Mouse (Mus musculus) olfactory bulb, adult 2 months (tissue): ENCODE results near the gene Kif5a. TPM values are rescaled to one million over a fixed set of nuclear protein-coding genes. Genes with fewer than 3 reads are reported as not detected.
A peak's percentile ranks its signal among the peaks of the same experiment; 100 is the strongest.
"Not testable (repeated sequence)": the region's sequence is repeated elsewhere in the genome, so short reads cannot be mapped to it uniquely, and the experiment has no call there.

Experiments used
- H3K27ac ChIP-seq: fragments of 200-500 bp; 2 replicates; pipeline ENCODE4 v1.5.1; 2012; ENCODE audit warnings: low read depth, low read length; ENCODE audit not compliant: insufficient read depth
- H3K4me1 ChIP-seq: fragments of 200-500 bp; 2 replicates; pipeline ENCODE4 v1.6.1; 2012; ENCODE audit warnings: low read length; ENCODE audit not compliant: control insufficient read depth, insufficient read depth
- H3K4me3 ChIP-seq: fragments of 200-500 bp; 2 replicates; pipeline ENCODE4 v1.5.1; 2012; ENCODE audit warnings: mild to moderate bottlenecking, low read depth, low read length, moderate library complexity; ENCODE audit not compliant: insufficient read depth
- CTCF ChIP-seq: fragments of 200-500 bp; IDR thresholded peaks from 2 replicates; pipeline ENCODE4 v1.5.1; 2012; ENCODE audit warnings: low read depth, mild to moderate bottlenecking, low read length, moderate library complexity; ENCODE audit not compliant: insufficient read depth
- POLR2A ChIP-seq: fragments of 200-500 bp; IDR thresholded peaks from 2 replicates; pipeline ENCODE4 v1.6.1; 2012; ENCODE audit warnings: mild to moderate bottlenecking, low read depth, low read length, moderate library complexity; ENCODE audit not compliant: insufficient read depth
- WGBS: fragments of 180-500 bp; shearing (Covaris S2); methylation state at CpG from one replicate; pipeline ENCODE4 v1.1.7; 2018; 5-methylcytosine and 5-hydroxymethylcytosine counted together
- polyA plus RNA-seq: library from polyadenylated mRNA; stranded (reverse); fragments of >200 nt; gene quantifications from 2 replicates; pipeline ENCODE4 v1.2.4, GENCODE M21; 2012; ENCODE audit warnings: low replicate concordance; ENCODE audit not compliant: missing spikeins, insufficient read depth, insufficient read length

The Kif5a gene
- polyA plus RNA-seq, 1 experiment: 160 TPM

GRCm38 (mm10) chr10:127194428-127195327 lies 68.5 kb downstream of the Kif5a start:
- peak overlapping the region; percentile 91 for H3K4me3 ChIP-seq
- H3K27ac ChIP-seq: peak overlapping the region; percentile 24
- WGBS: 7% methylated on average over 22 of the region's 22 CpGs
- no peak for TF ChIP-seq CTCF
- no peak for TF ChIP-seq POLR2A
- peaks cover 44% of the 10 kb centered on the region for H3K4me1 ChIP-seq

GRCm38 (mm10) chr10:127193011-127193410 lies 70.1 kb downstream of the Kif5a start:
- WGBS: 87% methylated on average over 9 of the region's 9 CpGs
- H3K27ac ChIP-seq: no peak overlapping the region

GRCm38 (mm10) chr10:127192057-127192328 lies 71.2 kb downstream of the Kif5a start:
- peaks cover 56% of the 10 kb centered on the region for H3K4me1 ChIP-seq
- H3K27ac ChIP-seq, H3K4me3 ChIP-seq: not testable (repeated sequence)
- WGBS: 82% methylated on average over 1 of the region's 1 CpGs

More at GRCm38 (mm10) chr10:127193011-127193410, 70.1 kb downstream of the Kif5a start:
- Histone ChIP-seq H3K4me3 (no peak overlapping the region), H3K4me1 (peaks cover 55% of the 10 kb centered on the region)
- TF ChIP-seq CTCF (no peak), POLR2A (no peak)

DNA sequence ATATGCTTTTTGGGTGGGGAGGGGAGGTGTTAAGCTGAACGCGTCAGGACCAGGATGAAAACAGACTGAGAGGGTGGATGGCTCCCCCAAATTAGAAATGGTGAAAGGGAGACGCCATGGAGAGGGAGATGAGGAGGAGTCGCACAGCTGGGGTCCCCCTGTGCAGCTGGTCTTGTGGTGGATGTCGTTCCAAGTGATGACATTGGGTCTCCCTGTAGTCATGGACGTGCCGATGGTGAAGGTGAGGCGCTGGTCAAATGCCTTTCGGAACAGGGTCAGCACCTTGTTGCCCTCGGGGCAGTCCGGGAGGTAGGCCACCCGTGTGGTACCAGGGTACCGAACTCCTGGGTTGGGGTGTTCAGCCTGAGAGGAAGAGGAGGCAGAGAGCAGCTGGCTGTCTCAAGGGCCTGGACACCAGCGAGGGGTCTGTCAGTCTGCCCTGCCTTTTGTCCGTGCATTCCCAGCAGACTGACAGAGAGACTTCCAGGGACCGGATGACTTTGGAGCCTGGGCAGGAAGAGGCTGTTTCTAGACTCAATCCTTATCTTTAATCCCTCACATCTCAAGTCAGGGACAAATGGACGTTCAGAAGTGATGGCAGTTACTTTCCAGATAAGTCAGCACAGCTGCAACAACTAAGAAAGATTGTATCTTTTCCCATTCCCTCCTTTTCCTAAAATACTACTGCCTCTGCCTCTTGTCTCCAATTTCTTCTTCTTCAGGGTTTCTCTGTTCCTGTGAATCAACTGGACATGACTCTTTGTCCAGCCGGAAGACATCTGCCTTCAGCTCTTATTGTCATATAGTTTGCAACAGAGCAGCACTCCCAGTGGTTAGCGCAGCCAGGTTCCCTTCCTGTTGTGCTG lies 71.7 kb downstream of the Kif5a start:
- no peak overlapping the region for H3K4me3 ChIP-seq
- no peak overlapping the region for H3K27ac ChIP-seq
- TF ChIP-seq POLR2A (no peak), CTCF (no peak)
- 65% methylated on average over 19 of the region's 19 CpGs for WGBS
- peaks cover 51% of the 10 kb centered on the region for H3K4me1 ChIP-seq

- Histone ChIP-seq H3K27ac (no peak overlapping the region; the same call in 1 of the 2 replicates), H3K4me3 (no peak overlapping the region), H3K4me1 (peaks cover 46% of the 10 kb centered on the region)
- no peak for TF ChIP-seq POLR2A
- TF ChIP-seq CTCF: no peak
- 48% methylated on average over 14 of the region's 14 CpGs for WGBS
Observed at GRCm38 (mm10) chr10:127190398-127191190, 72.6 kb downstream of the Kif5a start.

GRCm38 (mm10) chr10:127189651-127190381 lies 73.3 kb downstream of the Kif5a start, which contains the start of gene Arhgef25:
Arhgef25 (minus strand) TSS chr10:127190083.
- WGBS: 15% methylated on average over 35 of the region's 35 CpGs
- Histone ChIP-seq H3K4me1 (peaks cover 44% of the 10 kb centered on the region), H3K27ac (no peak within 1 kb of the TSS; the same call in 1 of the 2 replicates), H3K4me3 (peak within 1 kb of the TSS; percentile 91)
- TF ChIP-seq CTCF (no peak), POLR2A (no peak)

- Histone ChIP-seq H3K4me1 (peaks cover 41% of the 10 kb centered on the region), H3K4me3 (peak overlapping the region; percentile 91), H3K27ac (no peak overlapping the region)
- TF ChIP-seq POLR2A: no peak
- no peak for TF ChIP-seq CTCF
- WGBS: 11% methylated on average over 26 of the region's 26 CpGs
Observed at GRCm38 (mm10) chr10:127189116-127189650, 74.0 kb downstream of the Kif5a start.

DNA sequence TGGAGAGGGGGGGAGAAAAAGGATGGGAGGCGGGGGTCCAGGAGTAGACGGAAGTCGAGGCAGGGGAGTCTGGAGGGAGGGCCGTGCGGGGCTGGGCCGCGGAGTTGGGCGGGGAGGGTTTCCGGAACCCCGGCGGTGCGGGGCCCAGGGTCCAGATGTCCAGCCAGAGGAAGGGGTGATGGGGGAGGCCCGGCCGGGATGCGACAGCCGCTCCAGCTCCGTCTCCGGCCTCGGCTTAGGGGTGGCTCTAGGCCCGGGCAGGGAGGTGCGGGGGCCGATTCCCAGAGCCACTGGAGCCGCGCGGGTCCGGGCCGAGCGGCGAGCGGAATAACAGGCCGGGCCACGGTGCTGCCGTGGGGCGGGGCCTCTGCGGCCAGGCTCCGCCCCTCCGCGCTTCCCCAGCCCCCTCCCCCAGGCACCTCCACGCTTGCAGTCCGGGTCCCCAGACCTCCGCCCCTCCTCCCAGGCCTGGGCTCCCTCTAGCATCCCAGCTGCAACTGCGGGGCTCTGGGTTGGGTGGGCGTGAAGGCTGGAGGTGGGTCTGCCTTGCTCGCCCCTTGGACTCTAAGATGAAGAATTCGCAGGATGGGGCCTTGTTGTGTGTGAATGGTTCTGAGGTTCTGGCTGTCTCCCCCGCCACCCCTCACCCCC lies 74.6 kb downstream of the Kif5a start:
- H3K4me3 ChIP-seq: peak overlapping the region; percentile 91
- no peak for TF ChIP-seq CTCF
- peak; percentile 43; the same call in 1 of the 2 replicates for TF ChIP-seq POLR2A
- no peak overlapping the region for H3K27ac ChIP-seq
- WGBS: under 1% methylated on average over 44 of the region's 46 CpGs
- H3K4me1 ChIP-seq: peaks cover 41% of the 10 kb centered on the region
